ENCODE assay signal across 8 mouse cellular contexts in genomic region chr2:128339061-128339642, GRCm38 (mm10).
DNase-seq lines count a peak whose midpoint lies in the region; ATAC-seq lines count a peak whose summit lies in the region.

No protein-coding gene starts in this region.

- 12% methylated on average over 8 of the region's 8 CpGs for WGBS in liver, embryonic 11.5 days

- H3K4me3 ChIP-seq in liver, embryonic 11.5 days (ENCODE audit: low read depth, low read length): no peak overlapping the region

- no peaks in the 10 kb centered on the region for H3K36me3 ChIP-seq in liver, embryonic 11.5 days (ENCODE audit: control insufficient read depth, insufficient read depth, low read length)

- no peak overlapping the region for H3K9ac ChIP-seq in liver, embryonic 11.5 days (ENCODE audit: low read depth, low read length)

- peak; percentile 36 for DNase-seq in adrenal gland, postnatal 14 days
- no peak for DNase-seq in adrenal gland, postnatal 4 days (ENCODE audit: low spot score in 2 of 2)
- DNase-seq in adipocyte (ENCODE audit: low spot score): peak; percentile 86
- DNase-seq in heart, postnatal 14 days: peak; percentile 31 to 58
- DNase-seq in liver, embryonic 11.5 days (ENCODE audit: low spot score): peak; percentile 43
- DNase-seq in thymus, postnatal 36 days: no peak
- no peak for DNase-seq in left cerebral cortex, postnatal 25 days (ENCODE audit: low spot score in 2 of 2)
- no peak for DNase-seq in right cerebral cortex, adult 2 months (ENCODE audit: low spot score in 2 of 2)

- 0 out of 2 replicates have a peak, but pooled peaks have one; percentile 47 for ATAC-seq in liver, embryonic 11.5 days (replicated peaks; ENCODE audit: low FRiP score)

- no peaks in the 10 kb centered on the region for H3K9me3 ChIP-seq in liver, embryonic 11.5 days (ENCODE audit: control insufficient read depth, low read length)

- H3K4me2 ChIP-seq in liver, embryonic 11.5 days: no peak overlapping the region

- intact Hi-C loops in heart, postnatal 14 days (cut with DNase I): no loop called here
- intact Hi-C loops in left cerebral cortex, postnatal 25 days (cut with DNase I): no loop called here

- peaks cover 14% of the 10 kb centered on the region for H3K4me1 ChIP-seq in liver, embryonic 11.5 days (replicated peaks; ENCODE audit: control insufficient read depth, insufficient read depth, low read length)

- no peaks in the 10 kb centered on the region for H3K27me3 ChIP-seq in liver, embryonic 11.5 days (replicated peaks; ENCODE audit: control insufficient read depth, insufficient read depth, low read length)

- no peak overlapping the region for H3K27ac ChIP-seq in liver, embryonic 11.5 days (ENCODE audit: low read depth, low read length)

Comparison
In these comparisons a context has a peak if more than half of its experiments do, and no peak if none do; other contexts are left out.
1. DNase-seq: peak in adrenal gland, postnatal 14 days (single experiment), adipocyte (single experiment), heart, postnatal 14 days (2 of 2) and liver, embryonic 11.5 days (single experiment); none in adrenal gland, postnatal 4 days (0 of 2), thymus, postnatal 36 days (0 of 2), left cerebral cortex, postnatal 25 days (0 of 2) and right cerebral cortex, adult 2 months (0 of 2).